Mouse (Mus musculus) C2C12 (cell line): ENCODE measurements around the gene Cmss1. TPM values are rescaled to one million over a fixed set of nuclear protein-coding genes. Genes with fewer than 3 reads are reported as not detected.

ENCODE experiments used
- H3K27me3 ChIP-seq: one replicate; pipeline ENCODE4 v1.6.1; 2011; ENCODE audit not compliant: control insufficient read depth, insufficient read depth, insufficient read length
- H3K36me3 ChIP-seq: one replicate; pipeline ENCODE4 v1.6.1; 2011; ENCODE audit not compliant: control insufficient read depth, insufficient read depth
- H3K4me3 ChIP-seq: one replicate; pipeline ENCODE4 v1.5.1; 2011; ENCODE audit warnings: mild to moderate bottlenecking, control low read depth; ENCODE audit not compliant: poor library complexity, insufficient read depth, severe bottlenecking
- H3K79me2 ChIP-seq: one replicate; pipeline ENCODE4 v1.6.1; 2011; ENCODE audit not compliant: control insufficient read depth, insufficient read depth
- H3K79me3 ChIP-seq: one replicate; pipeline ENCODE4 v1.6.1; 2011; ENCODE audit warnings: low read depth, control low read depth
- H3ac ChIP-seq: one replicate; pipeline ENCODE3; 2011; ENCODE audit warnings: low read depth; ENCODE audit not compliant: control insufficient read depth, insufficient read length
- CEBPB ChIP-seq: IDR thresholded peaks from one replicate; pipeline ENCODE4 v1.6.1; 2011; ENCODE audit warnings: low read depth, mild to moderate bottlenecking, control low read depth, moderate library complexity
- CTCF ChIP-seq: IDR thresholded peaks from one replicate; pipeline ENCODE4 v1.5.1; 2011; ENCODE audit not compliant: control insufficient read depth, insufficient read depth, insufficient read length
- FOSL1 ChIP-seq: IDR thresholded peaks from one replicate; pipeline ENCODE4 v1.8.0; 2011; ENCODE audit warnings: mild to moderate bottlenecking, low read length; ENCODE audit not compliant: poor library complexity, insufficient read depth, severe bottlenecking
- MAX ChIP-seq: IDR thresholded peaks from one replicate; pipeline ENCODE4 v1.6.1; 2011; ENCODE audit warnings: mild to moderate bottlenecking, control low read depth
- MYOD1 ChIP-seq: IDR thresholded peaks from one replicate; pipeline ENCODE4 v1.6.1; 2011; ENCODE audit warnings: low read depth; ENCODE audit not compliant: control insufficient read depth, insufficient read length
- MYOG ChIP-seq: IDR thresholded peaks from one replicate; pipeline ENCODE4 v1.6.1; 2011; ENCODE audit not compliant: control insufficient read depth, insufficient read length; ENCODE audit errors: extremely low read depth
- USF1 ChIP-seq: IDR thresholded peaks from one replicate; pipeline ENCODE4 v1.6.1; 2011; ENCODE audit warnings: low read depth, mild to moderate bottlenecking, control low read depth, moderate library complexity
- polyA plus RNA-seq: library from polyadenylated mRNA; unstranded; fragments of >200 nt; fragmentation: generic; extraction: Trizol; gene quantifications from one replicate; pipeline ENCODE4 v1.2.1, GENCODE M21; 2012; ENCODE audit warnings: missing spikeins

Gene Cmss1
- polyA plus RNA-seq, 1 experiment = 37.5 TPM

GRCm38 (mm10) chr16:57478451-57478850, 128.2 kb downstream of the Cmss1 start:
- TF ChIP-seq MYOG (no peak), MAX (no peak), MYOD1 (no peak), FOSL1 (no peak), USF1 (no peak), CTCF (no peak), CEBPB (no peak)
- H3K27me3 ChIP-seq = no peaks in the 10 kb centered on the region
- no peaks in the 10 kb centered on the region for H3K79me3 ChIP-seq
- no peaks in the 10 kb centered on the region for H3K36me3 ChIP-seq
- no peak overlapping the region for H3K4me3 ChIP-seq
- no peak overlapping the region for H3ac ChIP-seq
- no peaks in the 10 kb centered on the region for H3K79me2 ChIP-seq

GRCm38 (mm10) chr16:57473415-57474085, 133.1 kb downstream of the Cmss1 start:
- no peak for TF ChIP-seq CTCF
- no peak for TF ChIP-seq USF1
- no peak for TF ChIP-seq FOSL1
- TF ChIP-seq CEBPB = no peak
- TF ChIP-seq MYOG = no peak
- no peak for TF ChIP-seq MAX
- TF ChIP-seq MYOD1 = no peak
- H3K4me3 ChIP-seq = no peak overlapping the region
- no peak overlapping the region for H3ac ChIP-seq
- H3K36me3 ChIP-seq = no peaks in the 10 kb centered on the region
- no peaks in the 10 kb centered on the region for H3K27me3 ChIP-seq
- H3K79me2 ChIP-seq = no peaks in the 10 kb centered on the region
- no peaks in the 10 kb centered on the region for H3K79me3 ChIP-seq

GRCm38 (mm10) chr16:57471071-57471470, 135.6 kb downstream of the Cmss1 start:
- TF ChIP-seq USF1 = no peak
- TF ChIP-seq CTCF = no peak
- no peak for TF ChIP-seq FOSL1
- no peak for TF ChIP-seq MYOD1
- Histone ChIP-seq H3K4me3 (no peak overlapping the region), H3ac (no peak overlapping the region), H3K79me2 (no peaks in the 10 kb centered on the region), H3K27me3 (no peaks in the 10 kb centered on the region), H3K79me3 (no peaks in the 10 kb centered on the region), H3K36me3 (no peaks in the 10 kb centered on the region)

- H3K4me3 ChIP-seq = no peak overlapping the region
- TF ChIP-seq CEBPB (no peak), CTCF (no peak), MYOD1 (no peak), MYOG (no peak), MAX (no peak), USF1 (no peak), FOSL1 (no peak)
- H3K79me3 ChIP-seq = no peaks in the 10 kb centered on the region
- no peak overlapping the region for H3ac ChIP-seq
- no peaks in the 10 kb centered on the region for H3K79me2 ChIP-seq
- no peaks in the 10 kb centered on the region for H3K36me3 ChIP-seq
- no peaks in the 10 kb centered on the region for H3K27me3 ChIP-seq
Measured at GRCm38 (mm10) chr16:57470286-57470830, 136.3 kb downstream of the Cmss1 start.

GRCm38 (mm10) chr16:57469869-57470268, 136.8 kb downstream of the Cmss1 start:
- no peaks in the 10 kb centered on the region for H3K27me3 ChIP-seq
- no peaks in the 10 kb centered on the region for H3K79me2 ChIP-seq
- no peaks in the 10 kb centered on the region for H3K79me3 ChIP-seq
- no peak overlapping the region for H3K4me3 ChIP-seq
- H3ac ChIP-seq = no peak overlapping the region
- no peak for TF ChIP-seq MAX
- no peaks in the 10 kb centered on the region for H3K36me3 ChIP-seq

- H3K27me3 ChIP-seq = no peaks in the 10 kb centered on the region
- H3ac ChIP-seq = no peak overlapping the region
- TF ChIP-seq MYOG = no peak
- TF ChIP-seq MYOD1 = no peak
- TF ChIP-seq MAX = no peak
- TF ChIP-seq USF1 = no peak
- no peak for TF ChIP-seq FOSL1
- no peak for TF ChIP-seq CEBPB
- TF ChIP-seq CTCF = no peak
- no peaks in the 10 kb centered on the region for H3K79me2 ChIP-seq
- H3K79me3 ChIP-seq = no peaks in the 10 kb centered on the region
- no peaks in the 10 kb centered on the region for H3K36me3 ChIP-seq
- H3K4me3 ChIP-seq = no peak overlapping the region
Measured at GRCm38 (mm10) chr16:57469301-57469700, 137.4 kb downstream of the Cmss1 start.
